Comparison of ENCODE assay signal across 9 mouse cellular contexts in the genomic region with DNA sequence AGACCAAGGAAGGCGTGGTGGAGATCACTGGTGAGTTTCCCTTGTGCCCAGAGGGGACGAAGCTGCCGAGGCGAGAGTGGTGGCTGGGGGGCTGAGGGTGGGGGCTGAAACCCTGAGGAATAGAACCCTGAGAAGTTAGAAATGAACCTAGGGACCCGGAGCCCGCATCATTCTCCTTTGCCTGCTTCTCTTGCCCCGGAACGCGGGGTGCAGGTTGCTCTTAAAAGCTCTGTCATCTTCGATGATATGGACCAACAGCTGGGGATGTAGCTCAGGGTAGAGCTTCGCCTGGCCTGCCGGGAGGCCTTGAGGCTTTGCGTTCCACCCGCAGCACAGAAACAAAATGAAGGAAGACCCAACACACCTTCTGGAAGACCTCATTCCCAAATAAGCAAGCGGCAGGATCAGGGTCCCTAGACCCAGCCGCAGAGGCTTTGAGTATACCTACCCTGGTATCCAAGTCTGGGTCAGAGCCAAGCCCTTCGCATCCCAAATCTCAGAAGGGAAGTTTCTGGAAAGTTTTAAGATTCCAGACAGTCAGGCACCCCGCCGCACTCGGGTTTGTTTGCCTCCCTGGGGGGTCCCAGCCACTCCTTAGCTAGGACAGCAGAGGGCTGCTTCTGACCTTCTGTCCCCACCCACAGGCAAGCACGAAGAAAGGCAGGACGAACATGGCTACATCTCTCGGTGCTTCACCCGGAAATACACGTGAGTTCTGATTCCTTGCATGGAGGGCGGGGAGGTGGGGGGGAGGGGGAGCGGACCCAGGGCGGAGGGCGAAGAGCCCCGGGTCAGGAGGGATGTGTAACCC. TPM values are rescaled to one million over a fixed set of nuclear protein-coding genes. Genes with fewer than 3 reads are reported as not detected.
DNase-seq lines count a peak whose midpoint lies in the region; ATAC-seq and TF ChIP-seq lines count a peak whose summit lies in the region.
"Had no signal": no experiment of that assay in that cellular context is flagged by ENCODE, and none has a peak within 500 bp of the region (broad histone marks: within the 10 kb centered on the region; RNA-seq: fewer than 3 reads in every experiment).

No protein-coding gene starts in this region.

- peak; percentile 27 for TF ChIP-seq CTCF in heart, adult 2 months (IDR thresholded peaks at IDR 0.05)

- peak; percentile 54 for TF ChIP-seq POLR2A in heart, adult 2 months (IDR thresholded peaks at IDR 0.05; ENCODE audit: insufficient read depth, low read depth, low read length)

- peak overlapping the region; percentile 16; the same call in 1 of the 2 replicates for H3K4me2 ChIP-seq in neural tube, embryonic 11.5 days (ENCODE audit: low read depth)

- no peak for TF ChIP-seq EP300 in heart, adult 2 months (IDR thresholded peaks at IDR 0.05; ENCODE audit: insufficient read depth, low read depth, low read length)

- no peaks in the 10 kb centered on the region for H3K36me3 ChIP-seq in heart, adult 2 months (ENCODE audit: control insufficient read depth, insufficient read depth, low read length)
- no peaks in the 10 kb centered on the region for H3K36me3 ChIP-seq in neural tube, embryonic 11.5 days (ENCODE audit: control insufficient read depth, insufficient read depth, low read length)
- H3K36me3 ChIP-seq: G1E had no signal

- ATAC-seq in neural tube, embryonic 11.5 days (ENCODE audit: insufficient read depth, low FRiP score, low TSS enrichment), result no peak
- ATAC-seq in granulocyte monocyte progenitor cell, adult 5-6 weeks (replicated peaks; ENCODE audit: poor library complexity, severe bottlenecking), result no peak

- 3% methylated on average over 30 of the region's 30 CpGs for WGBS in heart, adult 2 months
- 6% methylated on average over 30 of the region's 30 CpGs for WGBS in neural tube, embryonic 11.5 days

- peak overlapping the region; percentile 91 for H3K9ac ChIP-seq in heart, adult 2 months (ENCODE audit: low read depth, low read length)
- no peak overlapping the region for H3K9ac ChIP-seq in neural tube, embryonic 11.5 days (ENCODE audit: low read length)

- H3K27ac ChIP-seq in heart, adult 2 months, result peak overlapping the region; percentile 94
- H3K27ac ChIP-seq in neural tube, embryonic 11.5 days (ENCODE audit: low read depth, low read length), result no peak overlapping the region

- intact Hi-C loops in heart, postnatal 25 days (cut with DNase I), result no loop called here
- intact Hi-C loops in heart, adult 2 months (cut with DNase I), result loop anchor here (1.0 kb wide), 1 partner anchor 69 kb away; no protein-coding TSS in a partner anchor

- H3K4me3 ChIP-seq in heart, adult 2 months, result peak overlapping the region; percentile 91
- H3K4me3 ChIP-seq in neural tube, embryonic 11.5 days (ENCODE audit: low read depth, low read length), result 0 out of 2 replicates have a peak overlapping the region, but pooled peaks have one; percentile 4

- H3K4me1 ChIP-seq in heart, adult 2 months (ENCODE audit: control insufficient read depth, insufficient read depth, low read length), result peaks cover 1% of the 10 kb centered on the region; the same call in 1 of the 2 replicates
- H3K4me1 ChIP-seq in neural tube, embryonic 11.5 days (ENCODE audit: control insufficient read depth, insufficient read depth, low read length), result peaks cover 6% of the 10 kb centered on the region; the same call in 1 of the 2 replicates

- DNase-seq in heart, adult 18-20 months, result peak; percentile 61 to 73
- no peak for DNase-seq in heart, postnatal 25 days (ENCODE audit: low spot score)
- peak; percentile 57 to 66 for DNase-seq in heart, adult 2 months
- peak; percentile 32 for DNase-seq in kidney, postnatal 10 days
- DNase-seq in neural tube, embryonic 11.5 days (ENCODE audit: low spot score), result no peak
- no peak for DNase-seq in adrenal gland, adult 8-10 months
- DNase-seq in urinary bladder, postnatal 10 days (ENCODE audit: low spot score), result no peak

- no peaks in the 10 kb centered on the region for H3K79me2 ChIP-seq in heart, adult 2 months (replicated peaks; ENCODE audit: control insufficient read depth, insufficient read depth, low read length)

- no peaks in the 10 kb centered on the region for H3K27me3 ChIP-seq in heart, adult 2 months (ENCODE audit: control insufficient read depth, insufficient read depth, low read length)
- peaks cover 21% of the 10 kb centered on the region for H3K27me3 ChIP-seq in neural tube, embryonic 11.5 days (ENCODE audit: control insufficient read depth, insufficient read depth, low read length)

- H3K9me3 ChIP-seq in neural tube, embryonic 11.5 days (ENCODE audit: control insufficient read depth, low read length), result no peaks in the 10 kb centered on the region
- H3K9me3 ChIP-seq: G1E had no signal

RNA-seq across cellular contexts. Expression of a gene that starts 0.9 kb away (rescaled TPM):
- total RNA-seq in heart, adult 18-20 months (2021), result 100 to 1,000 TPM; 501 to 698 TPM
- total RNA-seq in heart, postnatal 25 days (2021), result 100 to 1,000 TPM; 385 to 513 TPM
- 100 to 1,000 TPM; 434 to 446 TPM for total RNA-seq in heart, adult 2 months (2021)
- 427 and 635 TPM in 2 replicates for polyA plus RNA-seq in heart, adult 2 months (2012; rRNA removed)
- 28.9 and 30.5 TPM in 2 replicates for polyA plus RNA-seq in neural tube, embryonic 11.5 days (2014; fragmentation: Nextera tagmentation; extraction: Ambion mirVana)
- not detected in 2 replicates for total RNA-seq in granulocyte monocyte progenitor cell, adult 5-6 weeks (2014; fragmentation: Nextera tagmentation)
- total RNA-seq in granulocyte monocyte progenitor cell, adult 5-6 weeks (2017), result not detected in 2 replicates
- total RNA-seq in adrenal gland, adult 8-10 months (2022), result 100 to 1,000 TPM; 113 to 288 (median 256) TPM
- total RNA-seq: G1E had no signal
- polyA plus RNA-seq: G1E had no signal

RNA-seq across cellular contexts. Expression of a gene that starts 45.8 kb away (rescaled TPM):
- total RNA-seq in heart, adult 18-20 months (2021), result 100 to 1,000 TPM; 285 to 287 TPM
- 100 to 1,000 TPM; 285 to 296 TPM for total RNA-seq in heart, postnatal 25 days (2021)
- total RNA-seq in heart, adult 2 months (2021), result 100 to 1,000 TPM; 275 to 304 TPM
- 99.0 and 116 TPM in 2 replicates for polyA plus RNA-seq in heart, adult 2 months (2012; rRNA removed)
- polyA plus RNA-seq in neural tube, embryonic 11.5 days (2014; fragmentation: Nextera tagmentation; extraction: Ambion mirVana), result 191 and 196 TPM in 2 replicates
- 97.2 and 120 TPM in 2 replicates for total RNA-seq in granulocyte monocyte progenitor cell, adult 5-6 weeks (2014; fragmentation: Nextera tagmentation)
- total RNA-seq in granulocyte monocyte progenitor cell, adult 5-6 weeks (2017), result 92.2 and 107 TPM in 2 replicates
- total RNA-seq in adrenal gland, adult 8-10 months (2022), result 100 to 1,000 TPM; 434 to 601 (median 481) TPM

Comparison
In these comparisons a context has a peak if more than half of its experiments do, and no peak if none do; other contexts are left out.
1. DNase-seq: peak in heart, adult 18-20 months (2 of 2), heart, adult 2 months (2 of 2) and kidney, postnatal 10 days (single experiment); none in heart, postnatal 25 days (single experiment), neural tube, embryonic 11.5 days (single experiment), adrenal gland, adult 8-10 months (single experiment) and urinary bladder, postnatal 10 days (single experiment).
2. RNA of a gene that starts 0.9 kb away (total RNA-seq): 501 to 698 TPM in heart, adult 18-20 months, 385 to 513 TPM in heart, postnatal 25 days, 434 to 446 TPM in heart, adult 2 months and 113 to 288 TPM in adrenal gland, adult 8-10 months; not detected in granulocyte monocyte progenitor cell, adult 5-6 weeks; every median in the first group is over 100 times any median in the second.